Mouse (Mus musculus) midbrain, embryonic 16.5 days (tissue): ENCODE data around the gene B4gat1. TPM values are rescaled to one million over a fixed set of nuclear protein-coding genes. Genes with fewer than 3 reads are reported as not detected.

Experiments used
- ATAC-seq: fragments of 200-750 bp; cut with Nextera tagmentation; 2 replicates; pipeline ENCODE4 v1.8.0; 2017; ENCODE audit warnings: moderate TSS enrichment
- H3K27ac ChIP-seq: fragments of 300-500 bp; sonication (generic); 2 replicates; pipeline ENCODE4 v1.5.1; 2014; ENCODE audit warnings: mild to moderate bottlenecking, low read length, mixed read lengths
- H3K27me3 ChIP-seq: fragments of 300-500 bp; sonication (generic); 2 replicates; pipeline ENCODE4 v1.6.1; 2014; ENCODE audit warnings: low read depth, low read length, mixed read lengths; ENCODE audit not compliant: control insufficient read depth, insufficient read depth
- H3K36me3 ChIP-seq: fragments of 300-500 bp; sonication (generic); 2 replicates; pipeline ENCODE4 v1.6.1; 2014; ENCODE audit warnings: mild to moderate bottlenecking, low read length, moderate library complexity, mixed read lengths; ENCODE audit not compliant: control insufficient read depth, insufficient read depth
- H3K4me1 ChIP-seq: fragments of 300-500 bp; sonication (generic); 2 replicates; pipeline ENCODE4 v1.6.1; 2014; ENCODE audit warnings: mild to moderate bottlenecking, low read length, mixed read lengths; ENCODE audit not compliant: control insufficient read depth, insufficient read depth
- H3K4me2 ChIP-seq: fragments of 300-500 bp; sonication (generic); 2 replicates; pipeline ENCODE4 v1.6.1; 2014; ENCODE audit warnings: mild to moderate bottlenecking, low read length, mixed read lengths
- H3K4me3 ChIP-seq: fragments of 300-500 bp; sonication (generic); 2 replicates; pipeline ENCODE4 v1.5.1; 2014; ENCODE audit warnings: low read depth, mild to moderate bottlenecking, low read length, moderate library complexity, mixed read lengths
- H3K9ac ChIP-seq: fragments of 300-500 bp; sonication (generic); 2 replicates; pipeline ENCODE4 v1.6.1; 2014; ENCODE audit warnings: low read depth, low read length, mixed read lengths
- H3K9me3 ChIP-seq: fragments of 300-500 bp; sonication (generic); replicated peaks from 2 replicates; pipeline ENCODE4 v1.6.1; 2014; ENCODE audit warnings: mild to moderate bottlenecking, low read length, mixed read lengths; ENCODE audit not compliant: control insufficient read depth, poor library complexity, severe bottlenecking
- WGBS: fragments of 180-500 bp; shearing (Covaris S2); extraction: QIAGEN DNeasy Blood & Tissue Kit; methylation state at CpG from one replicate; pipeline ENCODE4 v1.1.7; 2014; 5-methylcytosine and 5-hydroxymethylcytosine counted together
- polyA plus RNA-seq: library from polyadenylated mRNA; unstranded; fragments of >200 nt; fragmentation: Nextera tagmentation; extraction: Ambion mirVana; gene quantifications from 2 replicates; pipeline ENCODE4 v1.2.1, GENCODE M21; 2015

Gene B4gat1
- polyA plus RNA-seq, 1 experiment from 2014 or later, result 102 TPM

DNA sequence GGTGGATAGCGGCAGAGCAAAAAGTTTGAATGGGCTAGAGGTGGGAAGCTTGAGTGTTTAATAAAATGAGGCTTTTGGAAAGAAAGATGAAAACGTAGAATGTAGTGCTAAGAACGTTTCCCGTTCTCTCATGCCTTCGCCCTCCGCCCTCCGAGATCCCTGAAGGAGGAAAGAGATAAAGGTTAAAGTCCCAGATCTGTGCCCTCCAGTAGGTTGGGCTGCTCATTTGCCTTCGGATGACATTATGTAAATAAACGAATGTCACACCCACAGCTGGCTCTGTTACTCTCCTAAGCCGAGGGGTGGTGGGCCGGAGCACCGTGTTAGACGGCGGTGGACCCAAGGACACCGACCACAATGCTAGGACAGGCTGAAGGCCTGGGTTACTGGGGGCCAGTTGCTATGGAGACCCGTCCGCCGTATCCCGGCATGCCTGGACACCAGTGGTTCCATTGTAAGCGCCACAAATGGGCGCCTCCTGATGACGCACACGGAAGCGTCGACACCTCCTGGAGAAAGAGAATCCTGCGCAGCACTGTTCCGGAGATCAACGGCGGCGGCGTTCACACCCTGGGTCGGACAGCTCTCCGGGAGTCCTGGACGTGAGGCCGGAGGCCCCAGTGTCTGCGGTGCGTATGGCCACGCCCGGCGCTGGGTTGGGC is 2.4 kb downstream of the B4gat1 start, which contains the start of gene Brms1:
Gene Brms1, plus strand, starts transcription at position 493 of the 662 bp plus-strand sequence.
- peak; percentile 59 for ATAC-seq
- WGBS, result 7% methylated on average over 40 of the region's 40 CpGs
- H3K9me3 ChIP-seq, result no peaks in the 10 kb centered on the region
- H3K4me1 ChIP-seq, result peaks cover 27% of the 10 kb centered on the region
- no peaks in the 10 kb centered on the region; the same call in 1 of the 2 replicates for H3K36me3 ChIP-seq
- peak within 1 kb of the TSS; percentile 78 for H3K9ac ChIP-seq
- H3K27ac ChIP-seq, result peak within 1 kb of the TSS; percentile 51
- no peaks in the 10 kb centered on the region for H3K27me3 ChIP-seq
- H3K4me2 ChIP-seq, result peak within 1 kb of the TSS; percentile 90
- peak within 1 kb of the TSS; percentile 70 for H3K4me3 ChIP-seq

DNA sequence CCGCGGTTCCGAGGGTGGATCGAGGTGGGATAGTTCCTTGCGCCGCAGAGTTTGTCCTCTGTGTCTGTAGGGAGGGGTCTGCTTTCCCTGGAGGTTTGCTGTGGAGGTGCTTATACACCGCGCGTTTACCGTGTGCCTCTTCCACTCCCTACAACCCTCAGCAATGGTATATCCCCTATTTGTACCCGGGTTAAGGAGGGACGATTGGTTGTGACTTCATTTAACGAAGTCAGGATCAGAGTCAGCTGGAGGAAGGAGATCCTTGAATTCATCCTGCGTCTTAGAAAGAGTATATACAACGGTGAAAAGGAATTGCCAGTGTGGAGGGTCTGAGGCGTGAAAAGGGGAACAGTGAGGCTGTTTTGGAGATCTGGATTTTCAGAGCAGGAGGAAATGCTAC is 3.0 kb downstream of the B4gat1 start:
- Histone ChIP-seq H3K36me3 (no peaks in the 10 kb centered on the region; the same call in 1 of the 2 replicates), H3K27ac (peak overlapping the region; percentile 51), H3K4me3 (peak overlapping the region; percentile 70), H3K27me3 (no peaks in the 10 kb centered on the region), H3K9me3 (no peaks in the 10 kb centered on the region), H3K9ac (peak overlapping the region; percentile 78), H3K4me1 (peaks cover 27% of the 10 kb centered on the region), H3K4me2 (peak overlapping the region; percentile 90)
- peak; percentile 0; the same call in 1 of the 2 replicates for ATAC-seq
- WGBS, result 3% methylated on average over 16 of the region's 16 CpGs

DNA sequence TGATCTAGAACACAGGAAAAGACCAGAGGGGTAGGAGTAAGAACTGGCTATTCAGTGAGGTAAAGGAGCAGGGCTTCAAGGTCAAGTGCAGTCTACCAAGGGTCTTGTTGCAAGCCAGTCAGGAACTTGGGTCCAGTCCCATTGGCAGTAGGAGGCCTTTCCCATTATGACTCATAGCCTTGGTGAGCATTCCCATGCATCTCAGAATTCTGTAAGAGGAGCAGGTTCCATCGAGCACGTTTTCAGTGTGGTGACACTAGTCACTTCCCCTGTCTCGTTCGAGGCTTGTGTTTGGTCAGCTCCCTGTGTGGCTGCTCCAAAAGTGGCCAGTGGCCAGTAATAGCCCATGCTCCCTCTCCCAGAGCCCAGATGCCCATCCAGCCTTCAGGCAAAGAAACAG is 6.9 kb downstream of the B4gat1 start:
- H3K4me3 ChIP-seq, result no peak overlapping the region
- no peak for ATAC-seq
- H3K36me3 ChIP-seq, result no peaks in the 10 kb centered on the region; the same call in none of the 2 replicates
- H3K4me1 ChIP-seq, result peaks cover 19% of the 10 kb centered on the region
- peaks cover under 1% of the 10 kb centered on the region; the same call in 1 of the 2 replicates for H3K27me3 ChIP-seq
- no peak overlapping the region for H3K9ac ChIP-seq
- 84% methylated on average over 4 of the region's 4 CpGs for WGBS
- no peak overlapping the region for H3K27ac ChIP-seq
- H3K9me3 ChIP-seq, result no peaks in the 10 kb centered on the region
- no peak overlapping the region for H3K4me2 ChIP-seq

DNA sequence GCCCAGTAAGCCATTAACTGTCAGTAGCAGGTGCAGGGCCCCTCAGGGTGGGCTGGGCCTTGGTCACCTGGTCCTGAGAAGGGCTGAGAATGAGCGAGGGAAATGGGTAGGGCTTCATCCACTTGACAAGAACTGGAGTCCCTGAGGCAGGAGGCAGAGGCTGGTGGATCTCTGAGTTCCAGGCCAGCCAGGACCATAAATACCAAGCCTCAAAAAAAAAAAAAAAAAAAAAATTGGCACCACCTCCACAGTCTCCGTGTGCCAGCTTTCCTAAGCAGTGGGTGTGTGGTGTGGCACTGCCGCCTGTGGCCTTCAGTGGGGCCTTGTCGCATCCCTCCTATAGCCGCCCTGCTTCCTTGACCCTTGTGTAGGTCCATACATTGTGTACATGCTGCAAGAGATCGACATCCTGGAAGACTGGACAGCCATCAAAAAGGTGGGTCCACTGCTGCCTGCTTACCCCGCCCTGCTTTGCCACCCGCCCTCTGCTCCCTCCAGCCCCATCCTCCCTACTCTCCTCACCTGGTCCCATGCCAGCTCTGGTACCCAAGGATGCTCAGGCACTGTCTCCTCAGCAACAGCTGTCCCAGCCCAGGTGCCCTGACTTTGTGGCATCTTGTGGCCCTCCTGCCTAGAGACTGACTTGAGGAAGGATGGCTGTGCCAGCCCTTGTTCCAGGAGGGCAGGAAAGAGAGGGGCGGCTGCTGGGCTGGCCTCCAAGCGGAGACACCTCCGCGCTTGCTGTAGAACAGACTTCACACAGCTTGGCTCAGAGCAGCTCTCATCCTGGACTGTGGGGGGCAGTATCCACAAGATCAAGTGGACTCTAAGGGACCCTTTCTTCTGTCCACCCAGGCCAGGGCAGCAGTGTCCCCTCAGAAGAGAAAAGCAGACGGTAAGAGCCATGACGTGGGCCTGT is 9.8 kb downstream of the B4gat1 start:
- Histone ChIP-seq H3K4me3 (no peak overlapping the region), H3K9me3 (no peaks in the 10 kb centered on the region), H3K4me2 (no peak overlapping the region), H3K36me3 (no peaks in the 10 kb centered on the region; the same call in 1 of the 2 replicates), H3K27me3 (peaks cover 29% of the 10 kb centered on the region), H3K4me1 (peaks cover 10% of the 10 kb centered on the region), H3K9ac (no peak overlapping the region), H3K27ac (no peak overlapping the region)
- WGBS, result 84% methylated on average over 14 of the region's 14 CpGs
- no peak for ATAC-seq

DNA sequence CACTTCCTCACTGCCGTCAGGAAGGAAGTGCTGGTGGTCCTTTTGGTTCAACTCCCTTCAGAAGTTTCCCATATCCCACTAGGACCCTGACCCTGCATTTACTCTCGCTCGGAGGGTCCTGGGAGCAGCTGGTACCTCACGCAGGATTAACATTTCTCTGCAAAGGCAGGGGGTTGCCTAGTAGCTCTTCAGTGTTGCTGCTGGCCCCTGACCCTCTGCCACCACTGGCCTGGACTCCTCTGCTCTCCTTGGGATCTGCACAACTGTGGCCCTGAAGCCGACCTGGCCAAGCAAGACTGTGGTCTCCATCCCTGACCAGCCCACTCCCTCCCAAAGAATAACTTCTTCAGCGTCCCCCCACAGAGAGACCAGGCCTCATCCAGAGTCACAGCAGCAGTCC is 10.7 kb downstream of the B4gat1 start:
- H3K4me3 ChIP-seq, result no peak overlapping the region
- H3K4me1 ChIP-seq, result peaks cover 10% of the 10 kb centered on the region
- no peak for ATAC-seq
- H3K36me3 ChIP-seq, result no peaks in the 10 kb centered on the region; the same call in 1 of the 2 replicates
- H3K9me3 ChIP-seq, result no peaks in the 10 kb centered on the region
- H3K27me3 ChIP-seq, result peaks cover 33% of the 10 kb centered on the region
- 51% methylated on average over 6 of the region's 6 CpGs for WGBS
- H3K4me2 ChIP-seq, result no peak overlapping the region
- H3K27ac ChIP-seq, result no peak overlapping the region
- no peak overlapping the region for H3K9ac ChIP-seq

DNA sequence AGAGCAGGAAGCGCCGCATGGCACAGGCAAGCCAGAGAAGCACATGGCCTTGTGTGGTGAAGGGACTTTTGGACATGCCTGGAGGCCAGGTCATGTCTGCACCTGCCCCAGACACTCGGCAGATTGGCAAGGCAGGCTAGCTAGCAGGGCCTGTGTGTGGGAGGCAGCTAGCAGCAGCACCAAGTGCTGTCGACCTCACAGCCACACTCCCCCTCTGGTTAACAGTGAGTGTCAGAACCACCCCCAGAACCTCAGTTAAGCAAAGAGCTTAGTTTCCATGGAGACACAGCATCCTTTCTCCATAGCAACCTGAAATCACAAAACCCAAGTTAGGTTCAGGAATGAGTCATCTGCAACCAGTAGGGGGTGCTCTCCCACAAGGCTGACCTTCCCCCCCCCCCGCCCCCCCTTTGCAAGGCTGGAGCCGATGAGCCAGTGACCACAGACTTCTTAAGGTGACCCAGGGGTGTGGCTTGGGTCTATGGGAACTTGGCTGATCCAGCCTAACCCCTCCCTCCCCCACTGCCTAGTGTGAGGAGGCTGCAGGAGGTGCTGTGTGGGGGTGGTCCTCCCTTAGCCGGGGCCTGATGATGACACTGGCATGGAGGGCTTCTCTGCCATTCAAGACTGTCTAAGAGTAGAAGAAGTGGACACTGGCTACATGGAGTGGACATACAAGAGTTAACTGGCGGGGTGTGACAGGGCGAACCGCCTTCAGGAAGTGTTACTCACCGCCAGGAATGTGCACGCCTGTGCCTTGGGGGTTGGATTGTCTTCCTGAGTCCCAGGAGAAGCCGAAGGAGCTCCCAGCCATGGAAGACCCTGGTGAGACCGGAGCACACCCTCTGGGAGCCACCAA is 11.7 kb downstream of the B4gat1 start, which contains the start of gene Rin1:
Gene Rin1, plus strand, starts transcription at position 435 of the 859 bp plus-strand sequence.
- H3K9ac ChIP-seq, result peak within 1 kb of the TSS; percentile 36; the same call in 1 of the 2 replicates
- no peaks in the 10 kb centered on the region; the same call in 1 of the 2 replicates for H3K36me3 ChIP-seq
- ATAC-seq, result peak; percentile 60
- peaks cover 35% of the 10 kb centered on the region for H3K27me3 ChIP-seq
- H3K4me2 ChIP-seq, result peak within 1 kb of the TSS; percentile 12; the same call in 1 of the 2 replicates
- H3K27ac ChIP-seq, result no peak within 1 kb of the TSS
- no peaks in the 10 kb centered on the region for H3K9me3 ChIP-seq
- peaks cover 10% of the 10 kb centered on the region for H3K4me1 ChIP-seq
- WGBS, result 18% methylated on average over 13 of the region's 14 CpGs
- H3K4me3 ChIP-seq, result no peak within 1 kb of the TSS

DNA sequence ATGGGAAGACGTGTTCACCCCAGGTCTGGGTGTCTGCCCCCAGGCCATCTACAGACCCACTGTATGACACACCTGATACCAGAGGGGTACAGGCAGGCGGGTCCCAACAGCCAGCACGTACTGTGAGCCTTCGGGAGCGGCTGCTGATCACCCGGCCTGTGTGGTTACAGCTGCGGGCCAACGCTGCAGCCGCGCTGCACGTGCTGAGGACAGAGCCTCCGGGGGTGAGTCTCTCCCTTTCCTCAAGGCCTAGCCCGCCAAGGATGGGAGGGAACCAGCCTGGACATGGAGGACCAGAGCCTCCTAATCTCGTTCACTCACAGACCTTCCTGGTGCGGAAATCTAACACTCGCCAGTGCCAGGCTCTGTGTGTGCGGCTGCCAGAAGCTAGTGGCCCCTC is 12.4 kb downstream of the B4gat1 start:
- Histone ChIP-seq H3K4me2 (peak overlapping the region; percentile 9; the same call in 1 of the 2 replicates), H3K9me3 (no peaks in the 10 kb centered on the region), H3K27ac (no peak overlapping the region), H3K36me3 (no peaks in the 10 kb centered on the region; the same call in 1 of the 2 replicates), H3K4me1 (peaks cover 10% of the 10 kb centered on the region), H3K9ac (peak overlapping the region; percentile 36; the same call in 1 of the 2 replicates), H3K4me3 (no peak overlapping the region), H3K27me3 (peaks cover 35% of the 10 kb centered on the region)
- ATAC-seq, result no peak
- 10% methylated on average over 17 of the region's 17 CpGs for WGBS

DNA sequence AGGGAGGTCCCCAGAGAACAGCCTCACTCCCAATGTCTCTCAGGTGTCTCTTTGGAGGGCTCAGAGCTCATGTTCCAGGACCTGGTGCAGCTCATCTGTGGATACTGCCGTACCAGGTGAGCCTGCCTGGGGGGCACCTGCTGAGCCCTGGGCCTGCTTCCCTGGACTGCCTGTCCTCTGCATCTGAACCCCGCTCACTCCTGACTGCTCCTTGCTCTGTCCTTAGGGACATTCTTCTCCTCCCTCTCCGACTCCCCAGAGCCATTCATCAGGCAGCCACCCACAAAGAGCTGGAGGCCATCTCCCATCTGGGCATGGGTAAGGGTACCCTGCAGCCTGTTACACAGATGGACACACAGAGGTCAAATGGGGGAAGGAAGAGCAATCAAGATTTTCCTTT is 12.9 kb downstream of the B4gat1 start:
- Histone ChIP-seq H3K4me3 (no peak overlapping the region), H3K4me2 (no peak overlapping the region), H3K27me3 (peaks cover 35% of the 10 kb centered on the region), H3K27ac (no peak overlapping the region), H3K9me3 (no peaks in the 10 kb centered on the region), H3K4me1 (peaks cover 13% of the 10 kb centered on the region), H3K9ac (peak overlapping the region; percentile 36; the same call in 1 of the 2 replicates), H3K36me3 (no peaks in the 10 kb centered on the region; the same call in 1 of the 2 replicates)
- no peak for ATAC-seq
- 43% methylated on average over 3 of the region's 3 CpGs for WGBS
